Mouse (Mus musculus) midbrain, embryonic 10.5 days (tissue): Measurements from ENCODE around the gene Ifitm2. TPM values are rescaled to one million over a fixed set of nuclear protein-coding genes. Genes with fewer than 3 reads are reported as not detected.

Experiments used
- DNase-seq: peaks from one replicate; pipeline ENCODE4 v3.0.0-alpha.2; 2017; ENCODE audit warnings: low spot score
- H3K27ac ChIP-seq: fragments of 300-500 bp; sonication (generic); replicated peaks from 2 replicates; pipeline ENCODE4 v1.5.1; 2016; ENCODE audit warnings: mild to moderate bottlenecking
- H3K27me3 ChIP-seq: fragments of 300-500 bp; sonication (generic); 2 replicates; pipeline ENCODE4 v1.6.1; 2016; ENCODE audit warnings: low read depth, mild to moderate bottlenecking; ENCODE audit not compliant: poor library complexity, severe bottlenecking
- H3K36me3 ChIP-seq: fragments of 300-500 bp; sonication (generic); 2 replicates; pipeline ENCODE4 v1.6.1; 2016; ENCODE audit warnings: mild to moderate bottlenecking, moderate library complexity
- H3K4me1 ChIP-seq: fragments of 300-500 bp; sonication (generic); 2 replicates; pipeline ENCODE4 v1.6.1; 2016
- H3K4me3 ChIP-seq: fragments of 300-500 bp; sonication (generic); 2 replicates; pipeline ENCODE4 v1.5.1; 2016; ENCODE audit warnings: mild to moderate bottlenecking, moderate library complexity
- H3K9me3 ChIP-seq: fragments of 300-500 bp; sonication (generic); replicated peaks from 2 replicates; pipeline ENCODE4 v1.6.1; 2016; ENCODE audit warnings: mild to moderate bottlenecking
- WGBS: fragments of 180-500 bp; shearing (Covaris S2); methylation state at CpG from one replicate; pipeline ENCODE4 v1.1.7; 2016; 5-methylcytosine and 5-hydroxymethylcytosine counted together
- polyA plus RNA-seq: library from polyadenylated mRNA; unstranded; fragments of >200 nt; fragmentation: Nextera tagmentation; extraction: Ambion mirVana; gene quantifications from 2 replicates; pipeline ENCODE4 v1.2.1, GENCODE M21; 2016

The Ifitm2 gene
- polyA plus RNA-seq, 1 experiment from 2014 or later: 352 TPM

DNA sequence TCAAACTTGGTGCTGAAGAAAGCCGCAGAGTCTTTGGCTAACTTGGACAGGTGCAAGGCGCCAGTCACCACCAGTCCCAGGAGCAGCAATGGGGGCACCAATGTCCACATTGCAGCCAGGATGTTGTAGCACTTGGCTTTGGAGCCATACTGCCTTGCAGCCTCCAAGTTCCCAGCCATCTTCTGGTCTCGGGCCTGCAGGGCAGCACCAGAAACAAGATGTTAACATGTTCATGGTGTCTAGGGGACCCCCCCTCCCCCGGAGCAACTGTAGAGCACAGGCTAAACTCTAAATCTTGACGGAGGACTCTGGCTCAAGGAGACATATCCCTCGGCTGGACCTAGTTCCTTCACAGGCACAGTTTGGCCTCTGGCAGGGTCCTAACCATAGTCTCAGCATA lies 6.5 kb downstream of the Ifitm2 start:
- 88% methylated on average over 6 of the region's 6 CpGs for WGBS
- H3K4me1 ChIP-seq: peaks cover 26% of the 10 kb centered on the region
- no peak for DNase-seq
- H3K27me3 ChIP-seq: no peaks in the 10 kb centered on the region
- H3K9me3 ChIP-seq: no peaks in the 10 kb centered on the region
- H3K36me3 ChIP-seq: peaks cover 45% of the 10 kb centered on the region
- no peak overlapping the region for H3K27ac ChIP-seq
- H3K4me3 ChIP-seq: no peak overlapping the region

GRCm38 (mm10) chr7:140948161-140948560 lies 7.6 kb downstream of the Ifitm2 start:
- no peak overlapping the region for H3K4me3 ChIP-seq
- no peak overlapping the region for H3K27ac ChIP-seq
- DNase-seq: no peak
- peaks cover 45% of the 10 kb centered on the region for H3K36me3 ChIP-seq
- no peaks in the 10 kb centered on the region for H3K27me3 ChIP-seq
- peaks cover 22% of the 10 kb centered on the region for H3K4me1 ChIP-seq
- H3K9me3 ChIP-seq: no peaks in the 10 kb centered on the region
- 92% methylated on average over 8 of the region's 8 CpGs for WGBS

DNA sequence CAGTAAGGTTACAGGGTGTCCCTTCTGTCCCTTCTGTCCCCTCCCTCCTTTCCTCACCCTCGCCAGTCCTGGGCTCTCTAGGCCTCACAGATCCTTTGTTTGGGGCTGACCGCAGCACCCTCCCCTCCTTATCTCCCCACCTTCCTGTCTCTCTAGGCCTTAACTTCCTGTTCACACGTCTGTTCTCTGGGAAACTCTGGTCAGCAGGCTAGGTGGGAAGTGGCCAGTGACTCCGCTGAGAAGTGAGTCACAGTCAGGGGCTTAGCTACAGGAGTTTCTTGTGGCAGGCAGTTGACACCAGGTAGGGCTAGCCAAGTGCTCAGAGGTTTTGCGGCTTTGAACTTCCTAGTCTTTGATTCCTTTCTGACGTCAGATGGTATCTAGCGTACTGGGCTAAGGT lies 8.8 kb downstream of the Ifitm2 start:
- H3K4me3 ChIP-seq: no peak overlapping the region
- H3K27ac ChIP-seq: no peak overlapping the region
- DNase-seq: no peak
- no peaks in the 10 kb centered on the region for H3K9me3 ChIP-seq
- peaks cover 45% of the 10 kb centered on the region for H3K36me3 ChIP-seq
- WGBS: 73% methylated on average over 7 of the region's 7 CpGs
- peaks cover 32% of the 10 kb centered on the region for H3K4me1 ChIP-seq
- no peaks in the 10 kb centered on the region for H3K27me3 ChIP-seq

GRCm38 (mm10) chr7:140946311-140946710 lies 9.5 kb downstream of the Ifitm2 start:
- H3K4me1 ChIP-seq: peaks cover 32% of the 10 kb centered on the region
- no peaks in the 10 kb centered on the region for H3K9me3 ChIP-seq
- WGBS: 94% methylated on average over 10 of the region's 10 CpGs
- no peak overlapping the region for H3K27ac ChIP-seq
- H3K36me3 ChIP-seq: peaks cover 45% of the 10 kb centered on the region
- H3K4me3 ChIP-seq: no peak overlapping the region
- no peak for DNase-seq
- no peaks in the 10 kb centered on the region for H3K27me3 ChIP-seq

GRCm38 (mm10) chr7:140945247-140945646 lies 10.5 kb downstream of the Ifitm2 start:
- no peak overlapping the region for H3K27ac ChIP-seq
- H3K4me3 ChIP-seq: no peak overlapping the region
- WGBS: 92% methylated on average over 5 of the region's 5 CpGs
- no peak for DNase-seq
- H3K36me3 ChIP-seq: peaks cover 45% of the 10 kb centered on the region
- H3K4me1 ChIP-seq: peaks cover 25% of the 10 kb centered on the region
- 0 out of 2 replicates have a peak, but pooled peaks cover 3% of the 10 kb centered on the region for H3K27me3 ChIP-seq
- H3K9me3 ChIP-seq: no peaks in the 10 kb centered on the region

- 91% methylated on average over 7 of the region's 7 CpGs for WGBS
- DNase-seq: no peak
Observed at GRCm38 (mm10) chr7:140944236-140944635, 11.6 kb downstream of the Ifitm2 start.

GRCm38 (mm10) chr7:140943356-140943755 lies 12.4 kb downstream of the Ifitm2 start:
- Histone ChIP-seq H3K27me3 (0 out of 2 replicates have a peak, but pooled peaks cover 13% of the 10 kb centered on the region), H3K9me3 (no peaks in the 10 kb centered on the region), H3K27ac (peak overlapping the region; percentile 9; the same call in 1 of the 2 replicates), H3K36me3 (peaks cover 34% of the 10 kb centered on the region), H3K4me3 (no peak overlapping the region), H3K4me1 (peaks cover 32% of the 10 kb centered on the region)
- WGBS: 93% methylated on average over 4 of the region's 4 CpGs
- no peak for DNase-seq

More at GRCm38 (mm10) chr7:140944236-140944635, 11.6 kb downstream of the Ifitm2 start:
- 0 out of 2 replicates have a peak, but pooled peaks cover 9% of the 10 kb centered on the region for H3K27me3 ChIP-seq
- H3K36me3 ChIP-seq: peaks cover 42% of the 10 kb centered on the region
- H3K27ac ChIP-seq: no peak overlapping the region
- H3K9me3 ChIP-seq: no peaks in the 10 kb centered on the region
- peaks cover 30% of the 10 kb centered on the region for H3K4me1 ChIP-seq
- no peak overlapping the region for H3K4me3 ChIP-seq

GRCm38 (mm10) chr7:140942811-140943210 lies 13.0 kb downstream of the Ifitm2 start:
- 0 out of 2 replicates have a peak overlapping the region, but pooled peaks have one; percentile 4 for H3K4me3 ChIP-seq
- H3K4me1 ChIP-seq: peaks cover 32% of the 10 kb centered on the region
- 89% methylated on average over 10 of the region's 10 CpGs for WGBS
- H3K9me3 ChIP-seq: no peaks in the 10 kb centered on the region
- peak overlapping the region; percentile 9; the same call in 1 of the 2 replicates for H3K27ac ChIP-seq
- no peak for DNase-seq
- H3K36me3 ChIP-seq: peaks cover 29% of the 10 kb centered on the region
- 0 out of 2 replicates have a peak, but pooled peaks cover 13% of the 10 kb centered on the region for H3K27me3 ChIP-seq

DNA sequence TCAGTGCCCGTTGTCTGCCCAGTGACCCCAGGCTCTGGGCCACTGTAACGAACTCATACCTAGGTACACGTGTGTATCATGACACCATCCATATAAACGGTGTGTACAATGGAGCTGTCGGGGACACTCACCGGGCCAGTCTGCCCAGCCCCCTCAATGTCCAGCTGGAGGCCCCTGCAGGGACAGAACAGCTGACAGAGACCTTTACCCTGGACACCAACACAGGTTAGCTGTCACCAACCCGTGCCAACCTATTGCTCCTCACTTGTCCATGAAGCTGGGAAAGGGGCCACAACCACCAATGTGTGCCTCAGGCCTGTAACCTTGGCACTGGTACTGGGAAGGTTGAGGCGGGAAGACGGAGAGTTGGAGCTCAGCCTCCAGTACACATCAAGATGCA lies 13.4 kb downstream of the Ifitm2 start:
- H3K27me3 ChIP-seq: 0 out of 2 replicates have a peak, but pooled peaks cover 13% of the 10 kb centered on the region
- DNase-seq: no peak
- H3K27ac ChIP-seq: peak overlapping the region; percentile 90
- H3K9me3 ChIP-seq: no peaks in the 10 kb centered on the region
- 68% methylated on average over 9 of the region's 9 CpGs for WGBS
- H3K4me1 ChIP-seq: peaks cover 32% of the 10 kb centered on the region
- peak overlapping the region; percentile 65 for H3K4me3 ChIP-seq
- H3K36me3 ChIP-seq: peaks cover 25% of the 10 kb centered on the region

- H3K4me3 ChIP-seq: peak within 1 kb of the TSS; percentile 65
- peak within 1 kb of the TSS; percentile 90 for H3K27ac ChIP-seq
- H3K9me3 ChIP-seq: no peaks in the 10 kb centered on the region
- peaks cover 32% of the 10 kb centered on the region for H3K4me1 ChIP-seq
- 3% methylated on average over 33 of the region's 33 CpGs for WGBS
- peak; percentile 90 for DNase-seq
- H3K36me3 ChIP-seq: peaks cover 16% of the 10 kb centered on the region
- H3K27me3 ChIP-seq: 0 out of 2 replicates have a peak, but pooled peaks cover 13% of the 10 kb centered on the region
Observed at GRCm38 (mm10) chr7:140941222-140942051, 14.3 kb downstream of the Ifitm2 start, which contains the start of gene Pgghg. Pgghg (plus strand) TSS chr7:140941391.

GRCm38 (mm10) chr7:140939669-140940171 lies 16.1 kb downstream of the Ifitm2 start:
- peaks cover under 1% of the 10 kb centered on the region; the same call in 1 of the 2 replicates for H3K36me3 ChIP-seq
- 0 out of 2 replicates have a peak overlapping the region, but pooled peaks have one; percentile 23 for H3K27ac ChIP-seq
- DNase-seq: peak; percentile 45
- peaks cover 32% of the 10 kb centered on the region for H3K4me1 ChIP-seq
- WGBS: 8% methylated on average over 8 of the region's 8 CpGs
- peak overlapping the region; percentile 20; the same call in 1 of the 2 replicates for H3K4me3 ChIP-seq
- H3K27me3 ChIP-seq: peaks cover 16% of the 10 kb centered on the region; the same call in 1 of the 2 replicates
- no peaks in the 10 kb centered on the region for H3K9me3 ChIP-seq

DNA sequence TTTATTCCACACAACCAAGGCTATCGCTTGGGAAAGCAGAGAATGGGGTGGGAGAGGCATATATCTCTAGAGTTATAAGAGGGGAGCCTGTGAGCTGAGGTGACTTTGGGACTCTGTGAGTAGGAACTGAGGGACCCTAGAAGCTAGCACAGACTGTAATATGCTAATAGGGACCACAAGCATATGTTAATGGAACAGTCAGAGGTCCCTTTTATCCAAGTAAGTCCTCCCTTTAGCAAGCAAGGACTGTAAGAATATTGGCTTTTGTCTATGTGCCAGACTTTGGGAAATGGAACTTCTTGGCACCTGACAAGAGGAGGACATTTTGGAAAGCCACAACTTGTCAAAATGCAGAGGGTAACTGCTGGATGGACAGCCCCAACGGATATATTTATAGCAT lies 16.9 kb downstream of the Ifitm2 start:
- H3K36me3 ChIP-seq: no peaks in the 10 kb centered on the region
- no peaks in the 10 kb centered on the region for H3K9me3 ChIP-seq
- H3K4me1 ChIP-seq: peaks cover 32% of the 10 kb centered on the region
- peaks cover 16% of the 10 kb centered on the region; the same call in 1 of the 2 replicates for H3K27me3 ChIP-seq
- no peak overlapping the region for H3K27ac ChIP-seq
- no peak overlapping the region for H3K4me3 ChIP-seq
- DNase-seq: no peak
- WGBS: 26% methylated on average over 2 of the region's 2 CpGs
